Mouse (Mus musculus) C3H10T1/2 (cell line): Measurements from ENCODE around the gene Olfr291. TPM values are rescaled to one million over a fixed set of nuclear protein-coding genes. Genes with fewer than 3 reads are reported as not detected.

ENCODE experiments used
- polyA plus RNA-seq, 2 experiments: library from polyadenylated mRNA; unstranded; fragments of >200 nt; fragmentation: generic; extraction: Trizol; gene quantifications; one replicate each; pipeline ENCODE4 v1.2.1; 2012; ENCODE audit warnings: missing spikeins in 2 of 2

The Olfr291 gene
- not detected for polyA plus RNA-seq

GRCm38 (mm10) chr7:84853253-84853652 is at the start of gene Olfr291:
Gene Olfr291, plus strand, starts transcription at chr7:84853553.

Other genes with a start within 250 kb of the Olfr291 start
- gene Fah, start 246.8 kb upstream of the Olfr291 start, polyA plus RNA-seq: 1 to 10 TPM in 1 of 2 experiments, under 1 TPM in 1; 0.68 to 3.2 TPM
- 10 to 100 TPM in 1 of 2 experiments, 1 to 10 TPM in 1; 2.2 to 21.7 TPM for gene Zfand6, start 163.6 kb upstream of the Olfr291 start, polyA plus RNA-seq
- not detected for gene Vmn2r65, start 110.6 kb downstream of the Olfr291 start, polyA plus RNA-seq
- not detected for gene Vmn2r66, start 158.7 kb downstream of the Olfr291 start, polyA plus RNA-seq